Mouse (Mus musculus): ENCODE results near the gene Gm29797. TPM values are rescaled to one million over a fixed set of nuclear protein-coding genes. Genes with fewer than 3 reads are reported as not detected.

Gm29797 gene
- polyA plus RNA-seq, 1 experiment = 0.11 TPM

- DNase-seq (ENCODE audit: low spot score) = no peak
Measured at GRCm38 (mm10) chr2:181696801-181697420, 40.1 kb downstream of the Gm29797 start.

- DNase-seq (ENCODE audit: low spot score) = no peak
Measured at GRCm38 (mm10) chr2:181698241-181698640, 41.4 kb downstream of the Gm29797 start, which contains the start of gene Lkaaear1. Gene Lkaaear1 (minus strand): TSS chr2:181698442.

GRCm38 (mm10) chr2:181706668-181707067 is 49.8 kb downstream of the Gm29797 start:
- no peak for DNase-seq (ENCODE audit: low spot score)

Other genes starting within 250 kb of the Gm29797 start
- 4.4 and 4.6 TPM in 2 replicates for gene Zbtb46, start 197.6 kb upstream of the Gm29797 start, polyA plus RNA-seq (2012; rRNA removed)
- not detected in 2 replicates for gene Abhd16b, start 163.8 kb upstream of the Gm29797 start, polyA plus RNA-seq (2012; rRNA removed)
- gene Tpd52l2, start 159.9 kb upstream of the Gm29797 start, polyA plus RNA-seq (2012; rRNA removed) = 118 and 128 TPM in 2 replicates
- gene Dnajc5, start 136.5 kb upstream of the Gm29797 start, polyA plus RNA-seq (2012; rRNA removed) = 51.2 and 52.7 TPM in 2 replicates
- 139 and 214 TPM in 2 replicates for gene Uckl1, start 72.1 kb upstream of the Gm29797 start, polyA plus RNA-seq (2012; rRNA removed)
- 30.7 and 40.9 TPM in 2 replicates for gene Prpf6, start 65.2 kb upstream of the Gm29797 start, polyA plus RNA-seq (2012; rRNA removed)
- gene Zfp512b, start 64.2 kb upstream of the Gm29797 start, polyA plus RNA-seq (2012; rRNA removed) = 43.9 and 52.6 TPM in 2 replicates
- gene Samd10, start 57.8 kb upstream of the Gm29797 start, polyA plus RNA-seq (2012; rRNA removed) = 14.7 and 20.2 TPM in 2 replicates
- gene Sox18, start 14.6 kb downstream of the Gm29797 start, polyA plus RNA-seq (2012; rRNA removed) = 20.0 and 27.2 TPM in 2 replicates
- gene Tcea2, start 23.3 kb downstream of the Gm29797 start, polyA plus RNA-seq (2012; rRNA removed) = 27.8 and 38.0 TPM in 2 replicates
- 40.4 and 51.8 TPM in 2 replicates for gene Rgs19, start 36.9 kb downstream of the Gm29797 start, polyA plus RNA-seq (2012; rRNA removed)
- gene Lkaaear1, start 41.4 kb downstream of the Gm29797 start, polyA plus RNA-seq (2012; rRNA removed) = not detected in 2 replicates
- gene Oprl1, start 58.0 kb downstream of the Gm29797 start, polyA plus RNA-seq (2012; rRNA removed) = 0.18 and 0.24 TPM in 2 replicates
- gene Myt1, start 106.3 kb downstream of the Gm29797 start, polyA plus RNA-seq (2012; rRNA removed) = 0.03 and 0.06 TPM in 2 replicates
- 43.8 and 51.5 TPM in 2 replicates for gene Pcmtd2, start 180.8 kb downstream of the Gm29797 start, polyA plus RNA-seq (2012; rRNA removed)
- gene Polr3k, start 207.3 kb downstream of the Gm29797 start, polyA plus RNA-seq (2012; rRNA removed) = 20.5 and 23.0 TPM in 2 replicates

Data from urinary bladder, adult 2 months (tissue).